Mouse (Mus musculus): ENCODE results near the gene Coro1b.

DNA sequence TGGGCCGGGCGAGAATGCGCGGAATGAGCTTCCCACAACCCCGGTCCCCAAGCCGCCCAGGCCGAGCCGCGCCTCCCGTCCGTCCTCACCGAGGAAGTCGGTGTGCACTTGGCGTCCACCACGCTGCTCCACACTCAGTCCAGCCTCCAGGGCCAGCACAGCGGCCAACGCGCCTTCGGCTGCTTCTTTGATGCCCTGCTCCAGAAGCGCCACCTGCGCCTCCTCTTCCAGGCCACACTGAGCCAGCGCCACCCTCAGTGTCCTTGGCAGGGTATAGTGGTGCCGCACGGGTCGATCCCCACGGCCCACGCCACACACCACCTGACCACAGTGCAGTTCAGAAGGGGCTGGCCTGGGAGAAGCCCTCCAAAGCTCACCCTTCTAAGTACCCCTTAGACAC, 21.4 kb downstream of the Coro1b start:
- TF ChIP-seq POLR2A (IDR thresholded peaks at IDR 0.05; ENCODE audit: low read depth, low read length) (no peak), CTCF (IDR thresholded peaks at IDR 0.05; ENCODE audit: borderline replicate concordance, insufficient read depth, low read length) (no peak)
